Mouse (Mus musculus) megakaryocyte-erythroid progenitor cell, adult 5 weeks (primary cell): Measurements from ENCODE around the gene Ubox5. TPM values are rescaled to one million over a fixed set of nuclear protein-coding genes. Genes with fewer than 3 reads are reported as not detected.

Experiments
- polyA plus RNA-seq: library from polyadenylated mRNA; stranded (reverse); fragments of >175 nt; gene quantifications from 2 replicates; pipeline ENCODE4 v1.2.3, GENCODE M21; 2012

Ubox5 gene
- polyA plus RNA-seq, result 0.86 and 1.3 TPM in 2 replicates

GRCm38 (mm10) chr2:130629839-130630203 is at the start of gene Ubox5, which contains the start of gene Fastkd5:
Gene Ubox5, minus strand, starts transcription at chr2:130630038.
Gene Fastkd5, minus strand, starts transcription at chr2:130630027.

GRCm38 (mm10) chr2:130667559-130667958 is 37.7 kb upstream of the Ubox5 start, which contains the start of gene Itpa:
Gene Itpa, plus strand, starts transcription at chr2:130667610.

GRCm38 (mm10) chr2:130664102-130664701 is 34.4 kb upstream of the Ubox5 start, which contains the start of gene Ddrgk1:
Gene Ddrgk1, minus strand, starts transcription at chr2:130664659.

GRCm38 (mm10) chr2:130642684-130643369 is 13.0 kb upstream of the Ubox5 start, which contains the start of gene Lzts3:
Gene Lzts3, minus strand, starts transcription at chr2:130642803.

GRCm38 (mm10) chr2:130582552-130582951 is 47.3 kb downstream of the Ubox5 start, which contains the start of gene Avp:
Gene Avp, minus strand, starts transcription at chr2:130582554.

GRCm38 (mm10) chr2:130575873-130576272 is 54.0 kb downstream of the Ubox5 start, which contains the start of gene Oxt:
Gene Oxt, plus strand, starts transcription at chr2:130576173.

GRCm38 (mm10) chr2:130563212-130564055 is 66.4 kb downstream of the Ubox5 start, which contains the start of gene Mrps26:
Gene Mrps26, plus strand, starts transcription at chr2:130563742.

Other genes starting within 250 kb of the Ubox5 start
- 0.91 and 2.6 TPM in 2 replicates for gene Cpxm1, start 232.5 kb downstream of the Ubox5 start, polyA plus RNA-seq
- not detected in 2 replicates for gene Gm28372, start 224.8 kb downstream of the Ubox5 start, polyA plus RNA-seq
- not detected in 2 replicates for gene 1700020A23Rik, start 224.8 kb downstream of the Ubox5 start, polyA plus RNA-seq
- not detected in 2 replicates for gene Tmem239, start 223.6 kb downstream of the Ubox5 start, polyA plus RNA-seq
- 16.1 and 20.4 TPM in 2 replicates for gene Vps16, start 205.7 kb downstream of the Ubox5 start, polyA plus RNA-seq
- 17.7 and 21.0 TPM in 2 replicates for gene Pced1a, start 205.3 kb downstream of the Ubox5 start, polyA plus RNA-seq
- gene Ptpra, start 179.8 kb downstream of the Ubox5 start, polyA plus RNA-seq, result 19.4 and 23.3 TPM in 2 replicates
- gene Mrps26, start 66.3 kb downstream of the Ubox5 start, polyA plus RNA-seq, result 135 and 170 TPM in 2 replicates
- gene Oxt, start 53.9 kb downstream of the Ubox5 start, polyA plus RNA-seq, result not detected in 2 replicates
- gene Avp, start 47.5 kb downstream of the Ubox5 start, polyA plus RNA-seq, result 0.13 TPM in 1 of 2 replicates, not detected in the other
- gene Fastkd5, start within 50 bp of the Ubox5 start, polyA plus RNA-seq, result 0.65 and 0.66 TPM in 2 replicates
- gene Lzts3, start 12.8 kb upstream of the Ubox5 start, polyA plus RNA-seq, result 1.6 and 2.8 TPM in 2 replicates
- 102 and 134 TPM in 2 replicates for gene Ddrgk1, start 34.6 kb upstream of the Ubox5 start, polyA plus RNA-seq
- gene Itpa, start 37.6 kb upstream of the Ubox5 start, polyA plus RNA-seq, result 5.6 and 6.6 TPM in 2 replicates
- 0.20 and 0.22 TPM in 2 replicates for gene Slc4a11, start 67.5 kb upstream of the Ubox5 start, polyA plus RNA-seq